Mouse (Mus musculus) thymus, adult 2 months (tissue): ENCODE results near the gene Asna1.

Experiments used
- CTCF ChIP-seq: fragments of 200-500 bp; IDR thresholded peaks from 2 replicates; pipeline ENCODE4 v1.5.1; 2012; ENCODE audit warnings: mild to moderate bottlenecking, control low read depth, low read length, moderate library complexity, borderline replicate concordance; ENCODE audit not compliant: control insufficient read depth, poor library complexity, insufficient read depth; ENCODE audit errors: extremely low read depth
- POLR2A ChIP-seq: fragments of 200-500 bp; IDR thresholded peaks from 2 replicates; pipeline ENCODE4 v1.6.1; 2012; ENCODE audit warnings: mild to moderate bottlenecking, low read length, control low read depth, moderate library complexity; ENCODE audit not compliant: control insufficient read depth, poor library complexity, insufficient read depth; ENCODE audit errors: extremely low read depth

DNA sequence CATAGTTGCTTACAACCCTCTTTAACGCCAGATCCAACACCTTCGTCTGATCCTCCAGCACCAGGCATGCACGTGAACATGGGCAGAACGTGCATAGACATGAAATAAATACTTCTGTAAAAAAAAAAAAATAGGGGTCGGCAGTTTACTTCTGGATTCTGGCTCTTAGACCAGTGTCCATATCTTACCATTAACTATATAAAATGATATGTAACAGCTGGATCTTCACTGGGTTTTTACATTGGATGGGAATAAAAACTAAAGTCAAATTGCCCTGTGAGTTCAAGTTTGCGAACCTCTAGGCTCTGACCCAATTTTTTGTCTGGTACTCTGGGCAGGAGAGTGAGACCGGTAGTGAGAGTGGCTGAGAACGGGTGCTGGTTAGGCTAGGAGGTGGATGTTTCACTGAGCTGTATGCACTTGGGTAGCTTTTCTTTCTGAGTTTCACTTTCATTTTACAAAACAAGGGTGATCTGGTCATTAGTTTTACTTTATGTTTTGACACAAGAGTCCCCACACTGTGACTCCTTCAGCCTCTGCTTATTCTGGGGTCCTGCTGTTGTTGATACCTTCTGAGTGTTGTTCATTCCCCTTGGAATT is 50.4 kb downstream of the Asna1 start:
- no peak for TF ChIP-seq CTCF
- TF ChIP-seq POLR2A = no peak
